ENCODE assay signal across 34 mouse cellular contexts in the genomic region with DNA sequence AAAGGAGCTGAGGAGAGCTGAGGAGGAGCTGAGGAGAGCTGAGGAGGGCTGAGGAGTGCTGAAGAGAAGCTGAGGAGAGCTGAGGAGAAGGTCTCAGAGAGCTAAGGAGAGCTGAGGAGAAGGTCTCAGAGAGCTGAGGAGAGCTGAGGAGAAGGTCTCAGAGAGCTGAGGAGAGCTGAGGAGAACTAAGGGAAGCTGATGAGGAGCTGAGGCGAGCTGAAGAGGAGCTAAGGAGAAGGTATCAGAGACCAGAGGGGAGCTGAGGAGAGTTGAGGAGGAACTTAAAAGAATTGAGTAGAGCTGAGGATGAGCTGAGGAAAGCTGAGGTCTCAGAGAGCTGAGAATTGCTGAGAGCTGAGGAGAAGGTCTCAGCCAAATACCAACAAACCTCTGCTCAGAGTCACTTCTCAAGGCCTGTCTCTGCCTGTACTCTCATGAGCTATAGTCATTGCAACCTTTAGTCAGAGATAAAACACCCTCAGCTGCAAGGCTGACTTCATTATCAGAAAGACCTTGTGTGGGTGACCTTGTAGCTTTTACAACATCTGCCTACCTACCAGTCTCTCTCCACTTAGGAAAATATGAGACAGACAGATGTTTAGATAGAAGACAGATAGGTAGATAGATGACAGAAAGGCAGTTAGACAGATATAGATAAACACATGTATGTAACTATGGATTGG. TPM values are rescaled to one million over a fixed set of nuclear protein-coding genes. Genes with fewer than 3 reads are reported as not detected.
DNase-seq lines count a peak whose midpoint lies in the region; ATAC-seq and TF ChIP-seq lines count a peak whose summit lies in the region.
"Had no signal": no experiment of that assay in that cellular context is flagged by ENCODE, and none has a peak within 500 bp of the region (broad histone marks: within the 10 kb centered on the region; RNA-seq: fewer than 3 reads in every experiment).

No protein-coding gene starts in this region.

- TF ChIP-seq CTCF in heart, adult 2 months (IDR thresholded peaks at IDR 0.05) = no peak
- no peak for TF ChIP-seq CTCF in MEL (IDR thresholded peaks at IDR 0.05 in 2 of 3, conservative IDR thresholded peaks at IDR 0.05 in 1 of 3; ENCODE audit: control insufficient read depth in 1 of 3, insufficient read depth in 1 of 3, low read depth in 2 of 3, low read length in 3 of 3, poor library complexity in 1 of 3, severe bottlenecking in 1 of 3)

- TF ChIP-seq EP300 in heart, adult 2 months (IDR thresholded peaks at IDR 0.05; ENCODE audit: insufficient read depth, low read depth, low read length) = no peak
- peak; percentile 58 to 69 for TF ChIP-seq EP300 in MEL (IDR thresholded peaks at IDR 0.05; ENCODE audit: low read depth in 1 of 2, low read length in 2 of 2)

- peak; percentile 77 for ATAC-seq in intestine, embryonic 15.5 days
- ATAC-seq: CD4-positive, CD25-positive, alpha-beta regulatory T cell, adult 4 months; forebrain, embryonic 13.5 days; hindbrain, embryonic 16.5 days; midbrain, embryonic 13.5 days had no signal

- intact Hi-C loops in heart, adult 2 months (cut with DNase I) = no loop called here

- no peaks in the 10 kb centered on the region for H3K9me3 ChIP-seq in MEL (replicated peaks; ENCODE audit: insufficient read depth, low read length)
- H3K9me3 ChIP-seq in intestine, embryonic 15.5 days = no peaks in the 10 kb centered on the region
- H3K9me3 ChIP-seq: embryonic facial prominence, embryonic 15.5 days had no signal

- H3K4me1 ChIP-seq in heart, adult 2 months (ENCODE audit: control insufficient read depth, insufficient read depth, low read length) = peaks cover 6% of the 10 kb centered on the region; the same call in 1 of the 2 replicates
- peaks cover 11 to 19% of the 10 kb centered on the region in 2 experiments for H3K4me1 ChIP-seq in MEL (ENCODE audit: control insufficient read depth in 1 of 2, insufficient read depth in 2 of 2, low read length in 2 of 2)
- no peaks in the 10 kb centered on the region for H3K4me1 ChIP-seq in intestine, embryonic 15.5 days (replicated peaks)
- H3K4me1 ChIP-seq: embryonic facial prominence, embryonic 10.5 days; embryonic facial prominence, embryonic 15.5 days; forebrain, embryonic 13.5 days; megakaryocyte, embryonic 14.5 days; midbrain, embryonic 13.5 days; neural tube, embryonic 13.5 days had no signal

- peaks cover 3% of the 10 kb centered on the region; the same call in 1 of the 2 replicates for H3K36me3 ChIP-seq in heart, adult 2 months (ENCODE audit: control insufficient read depth, insufficient read depth, low read length)
- peaks cover 0 to 7% of the 10 kb centered on the region in 2 experiments; a peak in 2 of 4 replicates for H3K36me3 ChIP-seq in MEL (ENCODE audit: control insufficient read depth in 1 of 2, insufficient read depth in 2 of 2, low read length in 2 of 2)
- H3K36me3 ChIP-seq in intestine, embryonic 15.5 days = no peaks in the 10 kb centered on the region
- H3K36me3 ChIP-seq: embryonic facial prominence, embryonic 10.5 days; embryonic facial prominence, embryonic 15.5 days; lung, embryonic 15.5 days; midbrain, embryonic 13.5 days; neural tube, embryonic 13.5 days had no signal

- no peaks in the 10 kb centered on the region for H3K27me3 ChIP-seq in heart, adult 2 months (ENCODE audit: control insufficient read depth, insufficient read depth, low read length)
- no peaks in the 10 kb centered on the region for H3K27me3 ChIP-seq in MEL (ENCODE audit: control insufficient read depth in 1 of 2, insufficient read depth in 2 of 2, low read length in 2 of 2)
- H3K27me3 ChIP-seq in intestine, embryonic 15.5 days (replicated peaks) = no peaks in the 10 kb centered on the region
- H3K27me3 ChIP-seq: embryonic facial prominence, embryonic 15.5 days; forebrain, embryonic 13.5 days; midbrain, embryonic 13.5 days; neural tube, embryonic 13.5 days had no signal

- H3K4me3 ChIP-seq in heart, adult 2 months = no peak overlapping the region
- H3K4me3 ChIP-seq in MEL (ENCODE audit: control insufficient read depth in 1 of 2, insufficient read depth in 1 of 2, low read depth in 2 of 2, low read length in 2 of 2) = no peak overlapping the region
- H3K4me3 ChIP-seq in intestine, embryonic 15.5 days (replicated peaks) = no peak overlapping the region
- H3K4me3 ChIP-seq: embryonic facial prominence, embryonic 10.5 days; embryonic facial prominence, embryonic 15.5 days; forebrain, embryonic 13.5 days; gastrocnemius, adult 2 months; lung, embryonic 15.5 days; megakaryocyte, embryonic 14.5 days; midbrain, embryonic 13.5 days; neural tube, embryonic 13.5 days had no signal

- no peaks in the 10 kb centered on the region for H3K79me2 ChIP-seq in heart, adult 2 months (replicated peaks; ENCODE audit: control insufficient read depth, insufficient read depth, low read length)
- H3K79me2 ChIP-seq in MEL (ENCODE audit: control insufficient read depth, insufficient read depth, low read length, poor library complexity) = no peaks in the 10 kb centered on the region

- no peak for TF ChIP-seq POLR2A in heart, adult 2 months (IDR thresholded peaks at IDR 0.05; ENCODE audit: insufficient read depth, low read depth, low read length)
- TF ChIP-seq POLR2A in MEL (IDR thresholded peaks at IDR 0.05; ENCODE audit: control insufficient read depth in 1 of 2, insufficient read depth in 1 of 2, low read depth in 1 of 2, low read length in 2 of 2, poor library complexity in 1 of 2) = no peak

- 63% methylated on average over 1 of the region's 1 CpGs for WGBS in heart, adult 2 months
- WGBS in intestine, embryonic 15.5 days = 68% methylated on average over 1 of the region's 1 CpGs

- no peak overlapping the region for H3K9ac ChIP-seq in heart, adult 2 months (ENCODE audit: low read depth, low read length)
- no peak overlapping the region for H3K9ac ChIP-seq in MEL (ENCODE audit: control insufficient read depth, low read depth, low read length, poor library complexity, severe bottlenecking)
- H3K9ac ChIP-seq in intestine, embryonic 15.5 days = no peak overlapping the region
- H3K9ac ChIP-seq: embryonic facial prominence, embryonic 15.5 days; forebrain, embryonic 13.5 days; lung, embryonic 15.5 days; midbrain, embryonic 13.5 days; neural tube, embryonic 13.5 days had no signal

- no peak for DNase-seq in heart, adult 2 months
- no peak for DNase-seq in heart, postnatal 4 days
- DNase-seq in MEL (ENCODE audit: low read depth, low spot score) (peak; percentile 58), adipocyte (ENCODE audit: low spot score) (peak; percentile 38)
- DNase-seq in layer of hippocampus, postnatal 14 days (ENCODE audit: low spot score in 2 of 2) = no peak
- no peak for DNase-seq in thymus, postnatal 14 days
- DNase-seq in frontal cortex, postnatal 36 days (ENCODE audit: low spot score in 2 of 2) = no peak
- DNase-seq: cerebellum, adult 8-10 months; cerebellum, postnatal 25 days; gastrocnemius, adult 2 months; heart, postnatal 14 days; kidney, adult 9 months; kidney, postnatal 10 days; layer of hippocampus, adult 9-11 months; liver; retina, postnatal 1 day; right cerebral cortex, postnatal 14 days; thymus, postnatal 36 days had no signal

- H3K27ac ChIP-seq in heart, adult 2 months = 0 out of 2 replicates have a peak overlapping the region, but pooled peaks have one; percentile 31
- no peak overlapping the region for H3K27ac ChIP-seq in MEL (ENCODE audit: control insufficient read depth, low read depth, low read length)
- H3K27ac ChIP-seq in intestine, embryonic 15.5 days = 0 out of 2 replicates have a peak overlapping the region, but pooled peaks have one; percentile 9
- H3K27ac ChIP-seq: embryonic facial prominence, embryonic 10.5 days; embryonic facial prominence, embryonic 15.5 days; forebrain, embryonic 13.5 days; lung, embryonic 15.5 days; midbrain, embryonic 13.5 days; neural tube, embryonic 13.5 days had no signal

- TF ChIP-seq RAD21 in MEL (IDR thresholded peaks at IDR 0.05; ENCODE audit: low read depth, low read length) = no peak

- no peak overlapping the region for H3K4me2 ChIP-seq in intestine, embryonic 15.5 days (replicated peaks)
- H3K4me2 ChIP-seq: embryonic facial prominence, embryonic 15.5 days; forebrain, embryonic 13.5 days; lung, embryonic 15.5 days; midbrain, embryonic 13.5 days; neural tube, embryonic 13.5 days had no signal

TF ChIP-seq in MEL, 35 proteins besides CTCF, POLR2A, EP300 and RAD21 (continues in another document):
- no peak for TF ChIP-seq ZC3H11A (IDR thresholded peaks at IDR 0.05; ENCODE audit: low read depth, low read length)
- no peak for TF ChIP-seq TBP (IDR thresholded peaks at IDR 0.05; ENCODE audit: low read depth, low read length)
- TF ChIP-seq GATA1 (IDR thresholded peaks at IDR 0.05; ENCODE audit: low read depth, low read length) = peak; percentile 67
- no peak for TF ChIP-seq ZMIZ1 (IDR thresholded peaks at IDR 0.05; ENCODE audit: low read depth, low read length)
- TF ChIP-seq ETS1 (IDR thresholded peaks at IDR 0.05; ENCODE audit: low read depth, low read length) = peak; percentile 62
- TF ChIP-seq TAL1 (IDR thresholded peaks at IDR 0.05; ENCODE audit: low read length) = no peak
- TF ChIP-seq MXI1 (IDR thresholded peaks at IDR 0.05; ENCODE audit: low read depth, low read length) = no peak
- no peak for TF ChIP-seq KAT2A (conservative IDR thresholded peaks at IDR 0.05; ENCODE audit: low read depth, low read length)
- TF ChIP-seq ZNF384 (IDR thresholded peaks at IDR 0.05; ENCODE audit: low read depth, low read length) = no peak
- TF ChIP-seq MAX (IDR thresholded peaks at IDR 0.05; ENCODE audit: low read length) = no peak
- no peak for TF ChIP-seq POLR2AphosphoS2 (IDR thresholded peaks at IDR 0.05; ENCODE audit: low read length)
- TF ChIP-seq CHD1 (IDR thresholded peaks at IDR 0.05; ENCODE audit: low read depth, low read length) = no peak

RNA-seq across cellular contexts. Expression of a gene that starts 15.2 kb away (rescaled TPM):
- total RNA-seq in heart, adult 2 months (2021) = under 1 TPM; 0.16 to 0.23 TPM
- polyA plus RNA-seq in heart, adult 2 months (2012; rRNA removed) = 0.21 and 0.29 TPM in 2 replicates
- total RNA-seq in heart, postnatal 4 days (2021) = under 1 TPM in 1 of 2 experiments, not detected in 1; 0.19 TPM
- not detected in 2 replicates for total RNA-seq in MEL (2012; rRNA removed)
- polyA plus RNA-seq in MEL (2012; ENCODE audit: insufficient read depth in 1 of 2, insufficient read length in 2 of 2, low read depth in 1 of 2, low replicate concordance in 2 of 2, missing spikeins in 1 of 2) = not detected
- 0.08 and 0.11 TPM in 2 replicates for polyA plus RNA-seq in intestine, embryonic 15.5 days (2015; fragmentation: Nextera tagmentation; extraction: Ambion mirVana)
- total RNA-seq in layer of hippocampus, postnatal 14 days (2021) = under 1 TPM; 0.21 to 0.23 TPM
- total RNA-seq: gastrocnemius, adult 2 months; left cerebral cortex, adult 18-20 months had no signal
- polyA plus RNA-seq: CD4-positive, CD25-positive, alpha-beta regulatory T cell, adult 4 months; embryonic facial prominence, embryonic 10.5 days; heart, embryonic 14.5 days; hindbrain, embryonic 11.5 days; hindbrain, embryonic 16.5 days; intestine, embryonic 14.5 days; large intestine, adult 2 months; limb, embryonic 11.5 days; lung, embryonic 15.5 days had no signal

RNA-seq across cellular contexts. Expression of a gene that starts 38.3 kb away (rescaled TPM):
- 100 to 1,000 TPM; 149 to 173 TPM for total RNA-seq in heart, adult 2 months (2021)
- polyA plus RNA-seq in heart, adult 2 months (2012; rRNA removed) = 75.4 and 121 TPM in 2 replicates
- 10 to 100 TPM; 61.4 to 62.7 TPM for total RNA-seq in heart, postnatal 4 days (2021)
- total RNA-seq in MEL (2012; rRNA removed) = 31.4 and 37.1 TPM in 2 replicates
- 100 to 1,000 TPM in 1 of 2 experiments, 10 to 100 TPM in 1; 26.2 to 327 TPM for polyA plus RNA-seq in MEL (2012; ENCODE audit: insufficient read depth in 1 of 2, insufficient read length in 2 of 2, low read depth in 1 of 2, low replicate concordance in 2 of 2, missing spikeins in 1 of 2)
- polyA plus RNA-seq in intestine, embryonic 15.5 days (2015; fragmentation: Nextera tagmentation; extraction: Ambion mirVana) = 23.5 and 24.5 TPM in 2 replicates
- total RNA-seq in layer of hippocampus, postnatal 14 days (2021) = 10 to 100 TPM; 83.6 to 86.9 TPM

Comparison
In these comparisons a context has a peak if more than half of its experiments do, and no peak if none do; other contexts are left out.
1. DNase-seq: peak in MEL (single experiment) and adipocyte (single experiment); none in heart, adult 2 months (0 of 2), heart, postnatal 4 days (single experiment), layer of hippocampus, postnatal 14 days (0 of 2), thymus, postnatal 14 days (single experiment) and frontal cortex, postnatal 36 days (0 of 2).